Mouse (Mus musculus): ENCODE results near the gene Prnp.

Prnp gene

DNA sequence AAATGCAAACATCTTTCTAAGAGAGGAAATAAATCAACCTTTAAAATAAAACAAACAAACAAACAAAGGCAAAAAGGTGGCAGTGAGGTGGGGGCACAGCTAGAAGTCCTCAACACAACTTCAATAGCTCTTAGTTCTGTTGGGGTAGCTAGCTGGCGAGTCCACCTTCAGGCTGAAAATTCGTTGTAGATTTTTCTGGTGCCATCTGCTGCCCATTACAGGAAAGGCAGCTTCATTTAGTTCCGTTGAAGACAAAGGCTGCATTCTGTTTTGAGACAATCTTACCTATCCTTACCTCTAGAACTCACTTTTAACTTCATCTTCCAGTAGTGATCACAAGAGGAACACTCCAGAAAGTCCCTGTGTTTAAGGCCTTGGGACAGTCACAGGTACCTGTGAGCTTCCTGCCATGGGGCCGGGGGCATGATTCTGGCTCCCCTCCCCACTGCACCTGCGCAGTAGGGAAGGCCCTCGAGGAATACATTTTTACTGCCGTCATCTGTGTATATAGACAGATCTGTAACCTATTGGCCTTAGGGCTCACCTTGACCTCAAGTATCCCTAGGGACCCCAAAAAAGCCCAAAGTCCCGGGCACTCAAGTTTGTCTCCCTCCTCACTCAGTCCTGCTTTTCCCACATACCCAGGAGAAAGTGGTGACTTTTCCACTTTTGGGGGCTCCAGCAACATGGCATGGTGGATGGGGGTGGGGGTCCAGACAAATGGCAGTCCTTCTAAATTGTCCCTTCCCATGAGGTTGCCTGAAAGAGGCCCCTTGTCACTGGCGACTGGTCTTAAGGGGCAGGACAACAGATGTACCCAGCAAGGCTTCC, 40.3 kb downstream of the Prnp start:
- peak; percentile 72 to 75 for DNase-seq

DNA sequence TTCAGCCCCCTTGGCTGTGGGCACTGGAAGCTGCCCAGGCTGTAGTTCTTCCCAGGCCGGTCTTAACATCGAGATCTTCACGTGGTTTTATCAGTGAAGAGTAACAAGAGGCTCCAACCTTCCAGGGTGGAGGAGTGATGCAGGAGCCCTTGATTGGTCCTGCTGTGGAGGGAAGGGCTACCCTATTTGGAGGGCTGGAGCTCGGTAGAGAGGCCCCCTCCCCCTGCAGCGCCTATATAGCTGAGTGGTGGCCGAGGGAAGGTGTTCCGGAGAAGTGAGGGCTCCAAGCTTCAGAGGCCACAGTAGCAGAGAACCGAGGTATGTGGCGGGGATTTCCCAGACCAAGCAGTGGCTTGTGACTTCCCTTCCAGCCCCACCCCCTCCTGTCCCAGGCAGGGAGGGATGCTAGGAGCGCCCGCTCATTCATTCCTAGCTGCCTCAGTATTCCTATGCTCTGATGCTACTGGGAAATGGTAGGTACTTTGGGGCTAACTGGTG, 40.9 kb downstream of the Prnp start, which contains the start of gene Prnd:
Gene Prnd (plus strand): TSS at position 264 of the 498 bp plus-strand sequence.
- DNase-seq, result peak; percentile 54 to 63

DNA sequence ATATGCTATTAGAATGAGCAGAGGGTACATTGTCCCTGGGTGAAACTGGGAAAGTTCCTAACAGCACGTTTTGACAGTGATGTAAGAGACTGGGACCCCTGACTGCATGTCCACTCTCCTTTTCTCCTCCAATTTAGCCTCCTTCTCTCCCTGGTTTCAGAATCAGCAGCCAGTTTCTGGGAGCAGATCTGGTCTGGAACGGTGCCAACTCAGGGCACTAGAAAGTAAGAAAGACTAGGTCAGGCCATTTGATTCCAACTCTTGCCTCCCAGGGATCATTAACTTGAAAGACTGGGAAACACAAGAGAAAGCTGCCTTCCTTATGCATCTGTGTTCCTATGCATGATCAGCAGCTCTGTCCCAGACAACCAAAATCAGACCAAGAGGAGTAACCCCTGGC, 42.7 kb downstream of the Prnp start:
- peak; percentile 43 to 56 for DNase-seq

GRCm38 (mm10) chr2:131952961-131953538, 43.3 kb downstream of the Prnp start:
- DNase-seq, result peak; percentile 26 to 47

DNA sequence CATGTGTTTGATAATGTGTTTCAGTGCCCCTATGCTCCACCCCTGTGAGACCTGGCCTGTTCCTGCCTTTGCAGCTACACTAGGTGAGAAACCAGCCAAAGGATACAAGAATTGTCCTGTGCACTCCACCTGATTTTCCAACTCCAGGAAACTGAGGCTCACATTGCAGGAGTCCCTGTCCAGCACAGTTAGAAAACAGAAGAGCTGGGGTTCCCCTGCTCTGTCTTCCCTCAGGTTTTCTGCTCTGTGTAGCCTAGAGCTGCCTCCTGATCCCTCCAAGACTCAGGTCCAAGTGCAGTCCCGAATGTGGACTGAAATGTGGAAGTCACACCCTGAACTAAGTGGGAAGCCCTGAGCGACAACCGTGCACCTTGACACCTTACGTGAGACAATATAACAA, 44.0 kb downstream of the Prnp start:
- DNase-seq, result no peak

GRCm38 (mm10) chr2:131954835-131955234, 45.1 kb downstream of the Prnp start:
- DNase-seq, result peak in 1 of 2 experiments; percentile 16

- DNase-seq, result peak; percentile 48 to 61
Measured at GRCm38 (mm10) chr2:131955264-131955663, 45.5 kb downstream of the Prnp start.

DNA sequence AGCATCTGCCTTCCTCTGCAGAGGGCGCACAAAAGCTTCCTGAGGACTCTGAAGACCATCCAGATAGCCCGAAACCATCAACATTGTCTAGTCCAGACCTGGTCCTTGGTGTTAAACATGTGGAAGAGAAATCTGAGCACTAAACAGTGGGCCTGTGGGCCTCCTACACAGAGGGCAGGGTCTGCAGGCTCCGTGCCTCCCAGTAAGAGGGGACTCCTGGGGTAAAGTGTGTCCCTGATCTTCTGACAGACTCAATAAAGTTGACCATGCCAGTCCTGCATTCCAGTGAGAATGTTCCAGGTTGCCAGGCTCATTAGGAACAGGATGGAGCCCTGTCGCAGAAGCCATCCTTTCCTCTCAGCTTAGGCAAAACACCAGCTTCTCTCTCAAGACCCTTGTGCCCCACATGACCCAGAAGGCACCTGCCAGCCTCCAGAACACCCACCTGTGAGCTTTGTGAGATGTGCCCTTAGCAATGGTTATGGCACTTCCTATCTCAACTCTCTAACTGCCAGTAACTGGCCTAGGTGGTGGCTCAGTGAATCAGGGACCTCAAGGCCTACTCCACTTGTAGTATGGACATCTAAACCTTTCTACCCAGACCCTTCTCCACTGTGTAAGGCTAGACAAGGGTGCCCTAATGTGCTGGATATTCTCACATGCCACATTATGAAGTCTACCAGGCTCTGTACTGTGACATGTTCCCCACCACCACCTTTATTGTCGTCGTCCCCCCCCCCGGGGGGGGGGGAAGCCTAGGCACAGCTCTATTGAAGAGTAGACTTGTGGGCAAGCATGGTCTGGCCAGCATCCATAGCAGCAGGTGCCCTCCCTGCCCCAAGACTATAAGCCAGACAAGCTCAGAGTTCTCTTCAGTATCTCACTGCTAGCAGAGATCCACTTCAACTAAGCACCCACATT, 46.9 kb downstream of the Prnp start:
- DNase-seq, result no peak

DNA sequence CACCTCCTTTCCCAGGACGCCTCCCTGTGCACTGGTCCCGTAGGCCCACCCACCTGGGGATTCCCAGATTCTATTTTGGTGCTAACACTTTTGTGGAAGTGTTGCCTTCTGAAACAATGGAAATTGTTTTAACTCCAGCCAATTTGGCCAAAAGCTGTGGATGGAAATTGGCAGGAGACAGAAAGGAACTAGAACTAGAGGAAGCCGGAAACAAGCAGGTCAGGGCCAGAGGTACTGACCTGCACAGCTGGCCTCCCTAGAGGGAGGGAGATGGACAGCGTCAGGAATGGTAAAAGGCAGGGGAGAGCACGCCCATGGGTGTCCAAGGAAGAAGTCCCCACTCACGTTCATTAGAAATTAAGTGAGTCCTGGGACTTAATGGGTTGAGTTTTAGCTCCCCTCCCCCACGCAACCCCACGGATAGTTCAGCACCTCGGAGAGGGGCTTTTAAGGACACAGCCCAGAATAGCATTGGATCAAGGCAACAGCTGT, 48.0 kb downstream of the Prnp start:
- DNase-seq, result peak; percentile 47 to 59

DNA sequence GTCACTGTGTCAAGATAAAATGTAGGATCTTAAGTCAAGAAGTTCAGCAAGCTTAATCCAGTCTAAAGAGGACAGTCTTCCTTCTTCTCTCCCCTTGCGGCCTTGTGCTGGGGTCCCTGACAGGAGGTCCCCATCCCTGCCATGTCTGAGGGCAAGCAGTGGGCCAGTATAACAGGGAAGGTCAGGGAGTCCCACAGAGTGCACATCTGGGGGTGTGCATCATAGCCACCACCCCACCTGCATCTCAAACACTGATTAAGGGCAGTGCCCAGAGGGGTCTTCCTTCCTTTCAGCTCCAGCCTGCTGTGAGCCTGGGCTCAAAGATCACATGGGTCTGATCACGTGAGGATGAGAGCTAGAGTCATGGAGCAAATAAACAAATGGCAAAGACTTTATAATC, 51.9 kb downstream of the Prnp start:
- DNase-seq, result no peak

- DNase-seq, result no peak
Measured at GRCm38 (mm10) chr2:131970597-131970996, 60.9 kb downstream of the Prnp start.

DNA sequence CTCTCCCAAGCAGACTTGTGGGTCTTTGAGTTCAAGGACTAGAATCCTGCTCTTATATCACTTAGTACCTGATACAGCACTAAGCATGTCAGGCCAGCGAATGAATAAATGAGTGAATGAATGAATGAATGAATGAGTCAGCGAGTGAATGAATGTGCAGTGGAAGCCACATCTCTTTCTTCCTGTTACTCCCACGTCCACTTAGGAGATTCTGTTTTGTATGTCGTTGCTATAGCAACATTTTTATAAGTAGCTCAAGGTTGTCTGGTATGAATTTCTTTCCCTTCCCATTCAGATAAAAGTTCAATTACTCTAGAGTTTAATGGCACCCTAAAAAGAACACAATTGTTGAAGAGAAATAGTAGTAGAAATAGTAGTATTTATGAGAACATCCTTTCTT, 61.4 kb downstream of the Prnp start:
- no peak for DNase-seq

GRCm38 (mm10) chr2:131976663-131977062, 66.9 kb downstream of the Prnp start:
- no peak for DNase-seq

DNA sequence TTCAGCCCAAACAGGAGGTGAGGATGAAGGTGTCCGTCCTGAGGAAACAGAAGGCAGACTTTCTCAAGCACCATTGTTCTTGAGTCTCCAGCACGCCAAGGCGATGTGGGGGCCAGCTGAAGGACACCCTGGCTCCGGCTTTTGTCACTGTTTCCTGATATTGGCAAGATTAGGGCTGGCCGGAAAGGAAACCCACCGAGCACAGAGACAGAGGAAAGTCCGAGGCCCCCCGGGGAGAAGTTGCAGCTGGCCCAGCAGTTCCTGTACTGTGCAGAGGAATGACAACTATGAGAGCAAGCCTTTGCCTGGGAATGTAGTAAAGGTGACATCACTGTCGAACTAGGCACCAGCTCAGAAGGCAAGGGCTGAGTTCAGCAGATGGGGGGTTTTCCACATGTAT, 71.1 kb downstream of the Prnp start:
- DNase-seq, result peak; percentile 53 to 72

GRCm38 (mm10) chr2:131982546-131983196, 72.9 kb downstream of the Prnp start:
- DNase-seq, result peak; percentile 72 to 75

GRCm38 (mm10) chr2:131987950-131988349, 78.2 kb downstream of the Prnp start:
- DNase-seq, result no peak

Data from kidney, postnatal 4 days (tissue).